Mouse (Mus musculus): ENCODE results near the gene Gm20388.
"Not testable (repeated sequence)": the region's sequence is repeated elsewhere in the genome, so short reads cannot be mapped to it uniquely, and the experiment has no call there.

Gm20388 gene

GRCm38 (mm10) chr8:120698426-120698825 is 787.8 kb downstream of the Gm20388 start:
- in situ Hi-C loops (cut with MboI) = no loop called here

DNA sequence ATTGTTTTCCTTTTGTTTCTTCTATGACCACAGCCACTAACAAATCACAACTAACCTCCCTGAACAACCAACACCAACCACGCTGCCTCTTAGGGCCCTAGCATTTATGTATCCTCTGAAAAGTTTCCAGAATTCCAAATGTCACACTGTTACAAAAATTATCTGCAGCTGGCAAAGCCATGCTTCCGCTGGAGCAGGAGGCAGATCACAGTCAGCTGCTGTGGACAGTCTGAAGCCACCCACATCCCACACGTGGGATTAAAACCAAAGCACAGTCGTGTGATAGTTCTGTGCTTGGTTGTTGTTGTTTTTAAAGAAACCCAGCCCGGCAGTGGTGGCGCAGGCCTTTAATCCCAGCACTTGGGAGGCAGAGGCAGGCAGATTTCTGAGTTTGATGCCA is 788.4 kb downstream of the Gm20388 start:
- in situ Hi-C loops (cut with MboI) = no loop called here

- in situ Hi-C loops (cut with MboI) = no loop called here
Measured at GRCm38 (mm10) chr8:120699565-120699964, 788.9 kb downstream of the Gm20388 start.

- in situ Hi-C loops (cut with MboI) = loop anchor here (5.0 kb wide), 1 partner anchor 52 kb away; no protein-coding TSS in a partner anchor
Measured at GRCm38 (mm10) chr8:120700053-120700452, 789.4 kb downstream of the Gm20388 start.

GRCm38 (mm10) chr8:120701758-120702465 is 791.3 kb downstream of the Gm20388 start:
- in situ Hi-C loops (cut with MboI) = loop anchor here (5.0 kb wide), 1 partner anchor 50 kb away; no protein-coding TSS in a partner anchor

DNA sequence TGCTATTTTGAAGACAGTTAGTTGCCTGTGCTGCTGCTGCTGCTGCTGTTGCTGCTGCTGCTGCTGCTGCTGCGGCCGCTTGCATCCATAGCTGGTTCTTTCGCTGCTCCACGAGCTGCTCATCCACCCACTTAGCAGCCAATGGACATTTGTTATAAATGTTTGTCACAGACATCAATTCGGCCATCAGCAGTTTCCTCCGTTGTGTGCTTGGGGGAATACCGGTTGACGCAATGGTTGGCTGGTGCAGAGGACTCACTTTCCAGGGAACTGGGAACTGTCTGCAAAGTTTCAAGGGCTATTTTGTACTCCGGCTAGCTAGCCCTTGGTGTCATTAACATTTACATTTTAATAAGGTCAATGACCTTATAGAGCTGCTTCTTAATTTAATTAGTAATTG is 793.6 kb downstream of the Gm20388 start:
- in situ Hi-C loops (cut with MboI) = loop anchor here (5.0 kb wide), 1 partner anchor 48 kb away; no protein-coding TSS in a partner anchor

DNA sequence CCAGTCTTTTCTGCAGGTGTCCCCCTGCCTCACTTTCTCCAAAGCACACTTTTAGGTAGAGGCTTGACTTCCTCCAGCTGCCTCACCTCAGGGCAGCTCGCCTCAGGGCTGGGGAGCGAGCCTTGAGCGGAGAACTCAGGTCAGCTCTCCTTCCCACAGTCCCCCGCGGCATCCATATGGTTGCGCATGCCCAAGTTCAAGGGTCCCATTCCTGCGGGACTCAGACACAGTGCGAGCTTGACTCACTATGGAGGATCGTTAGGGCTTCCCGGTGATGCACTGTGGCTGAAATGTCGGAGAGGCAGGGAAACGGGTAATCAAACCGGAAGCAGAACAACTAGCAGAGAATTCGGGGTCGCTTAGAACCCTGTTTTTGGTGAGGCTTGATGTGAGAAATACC is 794.5 kb downstream of the Gm20388 start:
- in situ Hi-C loops (cut with MboI) = no loop called here

GRCm38 (mm10) chr8:120706193-120706592 is 795.6 kb downstream of the Gm20388 start:
- in situ Hi-C loops (cut with MboI) = no loop called here

GRCm38 (mm10) chr8:120709176-120709575 is 798.5 kb downstream of the Gm20388 start:
- in situ Hi-C loops (cut with MboI) = no loop called here

GRCm38 (mm10) chr8:120715200-120715599 is 804.6 kb downstream of the Gm20388 start:
- in situ Hi-C loops (cut with MboI) = no loop called here

DNA sequence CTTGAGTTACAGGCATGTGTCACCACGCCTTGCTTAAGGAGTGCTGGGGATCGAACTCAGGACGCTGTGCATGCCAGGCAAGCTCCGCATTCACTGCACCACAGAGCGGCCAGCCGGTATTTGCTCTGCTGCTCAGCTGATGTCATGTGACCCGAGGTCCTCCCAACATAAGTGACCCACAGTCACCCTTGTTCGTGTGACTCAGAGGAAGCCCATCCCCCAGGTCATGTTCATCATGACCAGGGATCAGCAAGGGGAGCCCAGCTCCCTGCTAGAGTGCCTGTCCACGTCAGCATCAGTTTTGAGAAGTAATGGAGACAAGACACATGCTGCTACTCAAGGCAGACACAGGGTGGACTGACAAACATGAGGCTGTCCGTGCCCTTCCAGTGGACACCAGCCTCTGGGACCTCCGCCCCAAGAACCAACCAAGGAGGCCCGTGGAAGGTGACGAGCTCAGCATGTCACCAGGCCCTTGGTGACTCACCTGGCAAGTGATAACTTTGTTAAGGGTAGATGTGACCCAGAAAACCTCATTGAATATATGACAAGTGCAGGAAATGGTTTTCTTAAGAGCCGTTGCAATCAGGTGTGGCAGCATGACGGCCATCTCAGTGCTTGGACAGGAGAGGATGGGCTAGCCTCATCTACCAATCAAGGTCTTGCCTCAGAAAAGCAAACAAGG is 805.5 kb downstream of the Gm20388 start:
- in situ Hi-C loops (cut with MboI) = no loop called here

DNA sequence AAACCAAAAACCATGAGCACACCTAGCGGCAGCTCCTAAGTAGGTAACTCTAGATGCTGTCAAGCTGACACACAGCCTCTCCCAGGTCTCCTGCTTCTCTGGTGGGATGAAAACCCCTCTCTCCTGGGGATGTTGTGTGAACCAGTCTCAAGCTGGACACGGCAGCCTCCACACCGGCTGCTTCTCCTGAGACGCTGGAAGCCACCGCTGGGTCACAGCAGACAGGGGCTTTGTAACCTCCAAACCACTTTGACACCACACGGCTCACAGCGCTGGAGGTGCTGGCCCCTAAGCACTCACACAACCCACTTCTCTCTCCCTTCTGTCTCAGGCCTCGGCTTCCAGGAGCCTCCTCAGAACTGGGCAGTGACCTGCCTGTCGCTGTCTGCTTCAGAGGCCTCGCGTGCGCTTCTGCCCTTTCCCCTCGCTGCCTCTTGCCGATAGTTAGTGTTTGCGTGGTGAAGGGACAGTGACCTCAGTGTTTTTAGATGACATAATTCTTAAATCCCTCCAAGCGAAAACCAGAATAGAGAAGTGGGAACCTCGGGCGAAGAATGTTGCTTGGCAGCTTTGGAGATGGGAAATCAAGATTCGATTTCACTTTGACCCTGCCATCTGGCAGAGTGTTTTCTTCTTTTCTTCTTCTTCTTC is 809.1 kb downstream of the Gm20388 start:
- in situ Hi-C loops (cut with MboI) = no loop called here

GRCm38 (mm10) chr8:120723025-120723424 is 812.4 kb downstream of the Gm20388 start:
- in situ Hi-C loops (cut with MboI) = no loop called here

- in situ Hi-C loops (cut with MboI) = not testable (repeated sequence)
Measured at GRCm38 (mm10) chr8:120724096-120724495, 813.5 kb downstream of the Gm20388 start.

- in situ Hi-C loops (cut with MboI) = no loop called here
Measured at GRCm38 (mm10) chr8:120724816-120725575, 814.4 kb downstream of the Gm20388 start.

- in situ Hi-C loops (cut with MboI) = no loop called here
Measured at GRCm38 (mm10) chr8:120725576-120725950, 814.9 kb downstream of the Gm20388 start.

DNA sequence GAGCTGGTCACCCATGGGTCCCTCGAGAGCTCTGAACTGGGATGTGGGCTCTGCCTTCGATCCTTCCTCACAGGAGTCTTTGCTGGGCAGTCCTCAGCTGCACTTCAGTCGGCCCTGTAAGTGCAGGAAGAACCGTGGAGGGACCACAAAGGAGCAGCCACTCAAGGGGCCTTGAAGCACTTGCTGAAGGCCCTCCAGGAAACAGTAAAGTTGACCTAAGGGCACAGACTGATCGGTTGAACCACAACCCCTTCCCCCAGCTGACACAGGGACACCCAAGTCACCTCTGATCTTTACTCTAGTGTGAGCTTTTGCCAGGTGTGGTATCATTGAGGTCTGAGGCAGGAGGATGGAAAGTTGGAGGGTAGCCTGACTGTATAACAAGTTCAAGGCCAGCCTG is 815.4 kb downstream of the Gm20388 start:
- in situ Hi-C loops (cut with MboI) = no loop called here

DNA sequence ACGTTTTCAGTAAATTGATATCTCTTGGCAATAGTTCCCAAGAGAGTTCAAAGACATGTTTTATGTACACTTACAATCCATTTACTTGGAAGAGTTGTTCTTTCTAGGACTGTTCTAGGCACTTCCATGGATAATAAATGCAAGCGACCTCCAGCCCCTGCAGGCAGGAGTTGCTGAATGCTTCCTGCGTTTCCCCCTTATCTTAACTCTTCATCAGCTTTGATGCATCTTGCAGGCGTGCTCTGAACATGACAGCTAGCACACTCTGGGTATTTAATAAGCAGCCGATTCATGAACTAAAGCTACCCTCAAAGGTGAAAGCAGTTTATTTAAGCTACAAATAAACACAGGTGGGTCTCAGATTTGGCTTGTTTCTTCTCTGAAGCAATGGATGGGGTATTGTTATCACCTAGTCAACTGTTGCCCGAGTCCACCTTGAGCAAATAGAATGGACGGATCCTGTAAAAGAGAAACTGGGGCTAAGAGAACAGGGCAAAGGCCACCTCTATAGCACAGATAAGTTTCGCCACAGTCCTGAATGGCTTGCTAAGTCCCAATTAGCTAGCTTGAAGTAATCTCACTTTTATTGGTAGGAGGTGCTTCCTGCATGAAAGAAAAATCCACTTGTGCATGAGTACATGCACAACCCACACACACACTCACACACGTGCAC is 818.0 kb downstream of the Gm20388 start:
- in situ Hi-C loops (cut with MboI) = no loop called here

DNA sequence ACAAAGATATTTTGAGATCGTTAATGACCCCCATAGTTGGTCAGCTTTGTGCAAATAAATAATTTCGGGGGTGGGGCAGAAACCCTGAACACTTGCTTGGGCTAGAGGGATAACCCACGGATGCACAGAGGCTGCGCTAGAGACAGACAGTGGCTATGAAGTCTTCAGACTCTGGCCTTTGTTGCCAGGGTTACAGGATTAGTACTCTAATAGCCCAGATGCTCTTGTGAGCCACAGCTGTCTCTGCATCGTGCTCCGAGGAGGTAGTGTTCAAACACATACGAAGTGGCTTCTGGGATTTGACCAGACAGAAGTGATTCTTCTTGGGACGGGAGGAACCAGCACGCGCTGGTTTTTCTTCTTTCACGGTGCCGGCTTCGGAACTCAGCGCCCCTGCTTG is 820.9 kb downstream of the Gm20388 start:
- in situ Hi-C loops (cut with MboI) = no loop called here

DNA sequence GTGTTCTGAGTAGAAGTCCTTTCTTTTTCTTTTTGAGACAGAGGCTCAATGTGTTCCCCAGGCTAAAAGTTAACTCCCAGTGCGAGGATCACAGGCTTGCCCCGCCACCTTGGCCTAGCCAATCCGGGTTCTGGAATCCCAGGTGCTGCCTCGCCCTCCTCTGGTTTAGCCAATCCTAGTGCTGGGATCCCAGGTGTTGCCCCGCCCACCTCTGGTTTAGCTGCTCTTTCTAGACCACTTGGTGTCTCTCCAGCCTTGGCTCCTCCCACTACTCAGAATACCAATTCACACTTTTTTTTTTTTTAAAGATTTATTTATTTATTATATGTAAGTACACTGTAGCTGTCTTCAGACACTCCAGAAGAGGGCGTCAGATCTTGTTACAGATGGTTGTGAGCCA is 821.4 kb downstream of the Gm20388 start:
- in situ Hi-C loops (cut with MboI) = no loop called here

GRCm38 (mm10) chr8:120735770-120736481 is 825.3 kb downstream of the Gm20388 start, which contains the start of gene Irf8:
Irf8 (plus strand) TSS chr8:120736358.
- in situ Hi-C loops (cut with MboI) = no loop called here
